Mouse (Mus musculus) liver, adult 2 months (tissue): ENCODE results near the gene Oog4.

Experiments used
- CTCF ChIP-seq: fragments of 200-500 bp; IDR thresholded peaks from 2 replicates; pipeline ENCODE4 v1.5.1; 2011; ENCODE audit warnings: low read depth, low read length, control low read depth
- POLR2A ChIP-seq: fragments of 200-500 bp; IDR thresholded peaks from 2 replicates; pipeline ENCODE4 v1.6.1; 2011; ENCODE audit warnings: low read length, control low read depth; ENCODE audit not compliant: insufficient read depth; ENCODE audit errors: extremely low read depth

- TF ChIP-seq CTCF = no peak
- no peak for TF ChIP-seq POLR2A
Measured at GRCm38 (mm10) chr4:143450224-143450623, at the start of gene Oog4.
